Mouse (Mus musculus) MEL (cell line): ENCODE data around the gene Lrrtm3. TPM values are rescaled to one million over a fixed set of nuclear protein-coding genes. Genes with fewer than 3 reads are reported as not detected.

Experiments used
- DNase-seq: peaks from one replicate; pipeline ENCODE4 v3.0.0; 2011; ENCODE audit warnings: low read depth, low spot score
- H3K27ac ChIP-seq: 2 replicates; pipeline ENCODE4 v1.5.1; 2012; ENCODE audit warnings: low read depth, mild to moderate bottlenecking, control low read depth, low read length, moderate library complexity; ENCODE audit not compliant: control insufficient read depth
- H3K27me3 ChIP-seq, 2 experiments: fragments of 150-350 bp in 1 of 2; sonication (generic) in 1 of 2; 2 replicates each; pipeline ENCODE4 v1.6.1; 2012; ENCODE audit warnings: low read length in 2 of 2, mild to moderate bottlenecking in 2 of 2, improper control_type of control experiment in 1 of 2, moderate library complexity in 1 of 2; ENCODE audit not compliant: insufficient read depth in 2 of 2, control insufficient read depth in 1 of 2
- H3K36me3 ChIP-seq, 2 experiments: 2 replicates each; pipeline ENCODE4 v1.6.1; 2012 to 2014; ENCODE audit warnings: low read length in 2 of 2, improper control_type of control experiment in 1 of 2, inconsistent platforms in 1 of 2, mild to moderate bottlenecking in 1 of 2; ENCODE audit not compliant: insufficient read depth in 2 of 2, control insufficient read depth in 1 of 2
- H3K4me1 ChIP-seq, 2 experiments: fragments of 150-350 bp in 1 of 2; sonication (generic) in 1 of 2; 2 replicates each; pipeline ENCODE4 v1.6.1; 2012; ENCODE audit warnings: low read length in 2 of 2, improper control_type of control experiment in 1 of 2, mild to moderate bottlenecking in 1 of 2; ENCODE audit not compliant: insufficient read depth in 2 of 2, control insufficient read depth in 1 of 2
- H3K4me3 ChIP-seq, 2 experiments: fragments of 150-350 bp in 1 of 2; sonication (generic) in 1 of 2; 2 replicates each; pipeline ENCODE4 v1.5.1; 2012; ENCODE audit warnings: low read depth in 2 of 2, low read length in 2 of 2, mild to moderate bottlenecking in 2 of 2, moderate library complexity in 2 of 2, control low read depth in 1 of 2, improper control_type of control experiment in 1 of 2; ENCODE audit not compliant: control insufficient read depth in 1 of 2, insufficient read depth in 1 of 2
- H3K79me2 ChIP-seq: 2 replicates; pipeline ENCODE4 v1.6.1; 2012; ENCODE audit warnings: mild to moderate bottlenecking, low read length, moderate library complexity; ENCODE audit not compliant: control insufficient read depth, poor library complexity, insufficient read depth
- H3K9ac ChIP-seq: 2 replicates; pipeline ENCODE4 v1.6.1; 2012; ENCODE audit warnings: low read depth, mild to moderate bottlenecking, control low read depth, low read length, moderate library complexity; ENCODE audit not compliant: control insufficient read depth, poor library complexity, severe bottlenecking
- H3K9me3 ChIP-seq: fragments of 150-350 bp; sonication (generic); replicated peaks from 2 replicates; pipeline ENCODE4 v1.6.1; 2012; ENCODE audit warnings: mild to moderate bottlenecking, low read length, improper control_type of control experiment, moderate library complexity; ENCODE audit not compliant: insufficient read depth
- BHLHE40 ChIP-seq: IDR thresholded peaks from 2 replicates; pipeline ENCODE4 v1.6.1; 2012; ENCODE audit warnings: low read depth, mild to moderate bottlenecking, inconsistent platforms, low read length, improper control_type of control experiment, borderline replicate concordance
- CHD1 ChIP-seq: IDR thresholded peaks from 2 replicates; pipeline ENCODE4 v1.6.1; 2012; ENCODE audit warnings: low read depth, mild to moderate bottlenecking, inconsistent platforms, low read length, improper control_type of control experiment
- CHD2 ChIP-seq: IDR thresholded peaks from 2 replicates; pipeline ENCODE4 v1.6.1; 2011; ENCODE audit warnings: low read length, improper control_type of control experiment
- CTCF ChIP-seq, 3 experiments: IDR thresholded peaks in 2 of 3; conservative IDR thresholded peaks in 1 of 3; 2 replicates each; pipeline ENCODE4 v1.5.1; 2011 to 2012; ENCODE audit warnings: low read length in 3 of 3, low read depth in 2 of 3, mild to moderate bottlenecking in 2 of 3, improper control_type of control experiment in 1 of 3, inconsistent platforms in 1 of 3, mixed read lengths in 1 of 3, moderate library complexity in 1 of 3; ENCODE audit not compliant: control insufficient read depth in 1 of 3, insufficient read depth in 1 of 3, poor library complexity in 1 of 3, severe bottlenecking in 1 of 3
- EP300 ChIP-seq, 2 experiments: IDR thresholded peaks; 2 replicates each; pipeline ENCODE4 v1.6.1; 2011; ENCODE audit warnings: improper control_type of control experiment in 2 of 2, low read length in 2 of 2, low read depth in 1 of 2, mild to moderate bottlenecking in 1 of 2
- ETS1 ChIP-seq: IDR thresholded peaks from 2 replicates; pipeline ENCODE4 v1.6.1; 2012; ENCODE audit warnings: low read depth, mild to moderate bottlenecking, inconsistent platforms, low read length, improper control_type of control experiment, moderate library complexity
- GABPA ChIP-seq: IDR thresholded peaks from 2 replicates; pipeline ENCODE4 v1.6.1; 2012; ENCODE audit warnings: low read depth, mild to moderate bottlenecking, inconsistent platforms, low read length, improper control_type of control experiment, moderate library complexity
- HCFC1 ChIP-seq: IDR thresholded peaks from 2 replicates; pipeline ENCODE4 v1.6.1; 2012; ENCODE audit warnings: low read depth, mild to moderate bottlenecking, inconsistent platforms, low read length, improper control_type of control experiment, moderate library complexity
- KAT2A ChIP-seq: conservative IDR thresholded peaks from 2 replicates; pipeline ENCODE4 v1.6.1; 2012; ENCODE audit warnings: low read depth, low read length, improper control_type of control experiment, inconsistent platforms
- MYB ChIP-seq: IDR thresholded peaks from 2 replicates; pipeline ENCODE4 v1.6.1; 2011; ENCODE audit warnings: mild to moderate bottlenecking, low read depth, low read length, improper control_type of control experiment
- MYC ChIP-seq: IDR thresholded peaks from 2 replicates; pipeline ENCODE4 v1.6.1; 2011; ENCODE audit warnings: low read depth, mild to moderate bottlenecking, low read length, improper control_type of control experiment, moderate library complexity
- NELFE ChIP-seq: IDR thresholded peaks from 2 replicates; pipeline ENCODE4 v1.6.1; 2011; ENCODE audit warnings: low read depth, low read length, improper control_type of control experiment
- POLR2A ChIP-seq, 2 experiments: IDR thresholded peaks; 2 replicates each; pipeline ENCODE4 v1.6.1; 2011 to 2012; ENCODE audit warnings: low read length in 2 of 2, mild to moderate bottlenecking in 2 of 2, control low read depth in 1 of 2, improper control_type of control experiment in 1 of 2, low read depth in 1 of 2, moderate library complexity in 1 of 2; ENCODE audit not compliant: control insufficient read depth in 1 of 2, insufficient read depth in 1 of 2, poor library complexity in 1 of 2
- POLR2AphosphoS5 ChIP-seq: IDR thresholded peaks from 2 replicates; pipeline ENCODE4 v1.6.1; 2012; ENCODE audit warnings: low read depth, borderline replicate concordance, mild to moderate bottlenecking, inconsistent platforms, low read length, moderate library complexity, mixed read lengths
- RAD21 ChIP-seq: IDR thresholded peaks from 2 replicates; pipeline ENCODE4 v1.6.1; 2011; ENCODE audit warnings: mild to moderate bottlenecking, low read depth, low read length, improper control_type of control experiment
- SMC3 ChIP-seq: IDR thresholded peaks from 2 replicates; pipeline ENCODE4 v1.6.1; 2011; ENCODE audit warnings: low read depth, low read length, improper control_type of control experiment
- TCF12 ChIP-seq: IDR thresholded peaks from 2 replicates; pipeline ENCODE4 v1.6.1; 2014; ENCODE audit warnings: low read depth, mild to moderate bottlenecking, inconsistent platforms, low read length, improper control_type of control experiment, moderate library complexity
- UBTF ChIP-seq: IDR thresholded peaks from 2 replicates; pipeline ENCODE4 v1.6.1; 2012; ENCODE audit warnings: low read depth, mild to moderate bottlenecking, inconsistent platforms, low read length, improper control_type of control experiment, moderate library complexity, borderline replicate concordance; ENCODE audit not compliant: insufficient read depth
- polyA plus RNA-seq, 2 experiments: library from polyadenylated mRNA; stranded (reverse) in 1 of 2; unstranded in 1 of 2; fragments of >175 nt in 1 of 2; fragments of >200 nt in 1 of 2; gene quantifications; 2 replicates each; pipeline versions ENCODE4 v1.2.1 to v1.2.4; 2012; ENCODE audit warnings: low replicate concordance in 2 of 2, low read depth in 1 of 2; ENCODE audit not compliant: insufficient read length in 2 of 2, insufficient read depth in 1 of 2, missing spikeins in 1 of 2
- total RNA-seq: library from RNA; depleted of rRNA; stranded (reverse); fragments of 300-350 nt; gene quantifications from 2 replicates; pipeline ENCODE4 v1.2.3, GENCODE M21; 2012

The Lrrtm3 gene
- total and polyA plus RNA-seq, 3 experiments = not detected

DNA sequence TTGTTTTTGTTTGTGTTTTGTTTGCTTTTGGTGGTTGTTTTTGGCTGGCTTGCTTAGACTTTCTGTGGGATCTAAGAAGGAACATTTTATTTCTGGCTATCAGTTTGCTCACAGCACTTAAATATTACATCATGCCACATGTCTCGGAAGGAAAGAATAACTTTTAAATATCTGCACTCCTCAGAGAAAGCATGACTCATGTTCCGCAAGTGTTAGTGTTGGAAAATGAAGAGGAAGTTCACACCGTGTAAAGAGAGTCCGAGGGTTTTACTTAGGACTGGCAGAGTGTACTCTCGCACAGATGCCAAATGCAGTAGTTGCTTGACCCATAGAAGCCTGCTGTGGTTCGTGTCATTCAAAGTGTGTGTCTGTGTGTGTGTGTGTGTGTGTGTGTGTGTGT lies 40.9 kb downstream of the Lrrtm3 start:
- Histone ChIP-seq H3K4me3 (no peak overlapping the region), H3K9me3 (no peaks in the 10 kb centered on the region), H3K36me3 (no peaks in the 10 kb centered on the region), H3K27ac (no peak overlapping the region), H3K9ac (no peak overlapping the region), H3K27me3 (no peaks in the 10 kb centered on the region), H3K4me1 (no peaks in the 10 kb centered on the region), H3K79me2 (no peaks in the 10 kb centered on the region)
- DNase-seq = no peak
- TF ChIP-seq CHD1 (no peak), GABPA (no peak), TCF12 (no peak), HCFC1 (no peak), ETS1 (no peak)

DNA sequence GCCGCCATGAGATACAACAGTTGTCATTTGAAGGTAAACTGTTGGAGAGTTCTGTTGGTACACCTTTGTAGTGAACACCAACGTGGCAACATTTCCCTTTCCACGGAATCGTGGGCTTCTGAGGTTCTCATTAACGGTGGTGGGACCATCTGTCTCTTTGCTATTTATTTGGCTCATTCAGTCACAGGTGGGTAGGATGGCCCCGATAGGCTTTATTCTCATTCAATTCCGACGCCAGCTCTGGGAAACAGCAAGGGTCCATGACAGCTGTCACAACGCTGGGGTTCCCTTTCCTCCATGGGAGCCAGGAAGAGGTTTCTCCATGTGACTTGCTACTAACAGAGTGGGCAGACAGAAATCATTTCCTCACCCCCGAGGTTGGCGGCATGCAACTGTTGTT lies 48.2 kb downstream of the Lrrtm3 start:
- no peaks in the 10 kb centered on the region for H3K4me1 ChIP-seq
- H3K27me3 ChIP-seq = no peaks in the 10 kb centered on the region
- no peak for TF ChIP-seq POLR2AphosphoS5
- no peak for TF ChIP-seq CHD2
- no peak for TF ChIP-seq EP300 (IDR thresholded peaks at IDR 0.05; ENCODE audit: low read depth in 1 of 2, low read length in 2 of 2)
- TF ChIP-seq CTCF (IDR thresholded peaks at IDR 0.05 in 2 of 3, conservative IDR thresholded peaks at IDR 0.05 in 1 of 3; ENCODE audit: control insufficient read depth in 1 of 3, insufficient read depth in 1 of 3, low read depth in 2 of 3, low read length in 3 of 3, poor library complexity in 1 of 3, severe bottlenecking in 1 of 3) = no peak
- no peak for TF ChIP-seq BHLHE40
- TF ChIP-seq KAT2A = no peak
- no peak for TF ChIP-seq MYB
- TF ChIP-seq MYC = no peak
- no peak for TF ChIP-seq TCF12
- no peak for TF ChIP-seq ETS1
- H3K79me2 ChIP-seq = no peaks in the 10 kb centered on the region
- H3K36me3 ChIP-seq = no peaks in the 10 kb centered on the region
- H3K9me3 ChIP-seq = no peaks in the 10 kb centered on the region
- no peak overlapping the region for H3K4me3 ChIP-seq
- no peak overlapping the region for H3K9ac ChIP-seq
- no peak for DNase-seq
- no peak overlapping the region for H3K27ac ChIP-seq

DNA sequence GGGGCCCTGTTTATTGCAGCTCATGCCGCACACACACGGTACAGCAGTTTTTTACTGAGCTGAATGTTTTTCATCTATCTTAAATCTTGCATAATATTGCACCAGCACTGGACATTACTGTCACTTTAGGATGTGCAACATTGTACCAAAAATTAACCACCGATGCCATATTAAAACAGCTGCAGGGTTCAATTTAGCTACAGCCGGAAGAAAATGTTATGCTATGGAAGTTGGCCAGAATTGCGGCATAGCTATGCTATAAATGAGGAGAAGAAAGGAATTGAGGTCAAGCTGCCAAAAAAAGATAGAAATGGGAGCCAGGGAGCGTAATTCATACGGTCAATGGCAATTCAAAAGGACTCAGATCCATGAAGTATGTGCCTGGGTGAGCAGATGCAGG lies 48.9 kb downstream of the Lrrtm3 start:
- TF ChIP-seq POLR2A (IDR thresholded peaks at IDR 0.05; ENCODE audit: control insufficient read depth in 1 of 2, insufficient read depth in 1 of 2, low read depth in 1 of 2, low read length in 2 of 2, poor library complexity in 1 of 2) (no peak), CHD2 (no peak), SMC3 (no peak), POLR2AphosphoS5 (no peak), NELFE (no peak), RAD21 (no peak), UBTF (no peak), CHD1 (no peak), CTCF (IDR thresholded peaks at IDR 0.05 in 2 of 3, conservative IDR thresholded peaks at IDR 0.05 in 1 of 3; ENCODE audit: control insufficient read depth in 1 of 3, insufficient read depth in 1 of 3, low read depth in 2 of 3, low read length in 3 of 3, poor library complexity in 1 of 3, severe bottlenecking in 1 of 3) (no peak)
- DNase-seq = no peak
- Histone ChIP-seq H3K27me3 (no peaks in the 10 kb centered on the region), H3K79me2 (no peaks in the 10 kb centered on the region), H3K27ac (no peak overlapping the region), H3K9me3 (no peaks in the 10 kb centered on the region), H3K36me3 (no peaks in the 10 kb centered on the region), H3K4me1 (no peaks in the 10 kb centered on the region), H3K9ac (no peak overlapping the region), H3K4me3 (no peak overlapping the region)
